In the genomic region with DNA sequence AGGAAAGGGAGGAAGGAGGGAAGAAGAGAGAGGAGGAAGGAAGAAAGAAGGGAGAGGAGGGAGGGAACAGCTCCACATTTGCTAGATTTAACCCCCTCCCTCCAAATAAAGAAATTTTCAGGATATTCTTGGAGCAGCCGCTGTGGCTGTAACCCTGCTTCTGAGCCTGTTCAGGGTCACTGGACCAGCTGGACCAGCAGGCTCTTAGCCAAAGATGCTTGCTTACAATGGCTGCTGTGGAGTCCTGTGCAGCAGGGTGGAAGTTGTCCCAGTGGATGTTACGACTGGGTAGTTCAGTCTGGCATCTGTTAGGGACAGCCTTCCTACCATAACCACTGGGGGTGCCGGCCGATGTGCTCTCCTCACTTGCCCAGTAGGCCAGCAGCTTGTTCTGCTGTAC, we compare ENCODE assay signal across 26 mouse cellular contexts. TPM values are rescaled to one million over a fixed set of nuclear protein-coding genes. Genes with fewer than 3 reads are reported as not detected.
DNase-seq lines count a peak whose midpoint lies in the region; ATAC-seq lines count a peak whose summit lies in the region.
"Had no signal": no experiment of that assay in that cellular context is flagged by ENCODE, and none has a peak within 500 bp of the region (broad histone marks: within the 10 kb centered on the region; RNA-seq: fewer than 3 reads in every experiment).

No protein-coding gene starts in this region.

- no peak for DNase-seq in hindbrain, embryonic 10.5 days (ENCODE audit: low spot score)
- DNase-seq in kidney, postnatal 10 days = peak; percentile 76
- DNase-seq in lung, postnatal 10 days = peak; percentile 21
- DNase-seq in lung, postnatal 25 days (ENCODE audit: low spot score) = no peak
- no peak for DNase-seq in left cerebral cortex, adult 11 months (ENCODE audit: low spot score)
- DNase-seq: adrenal gland, adult 8-10 months; adrenal gland, postnatal 25 days; cerebellum, adult 18-20 months; cerebellum, adult 9-10 months; cerebellum, postnatal 36 days; embryo, embryonic 11 days; gastrocnemius, postnatal 25 days; heart, adult 18-20 months had no signal

- no peaks in the 10 kb centered on the region for H3K36me3 ChIP-seq in hindbrain, embryonic 10.5 days
- no peaks in the 10 kb centered on the region; the same call in 1 of the 2 replicates for H3K36me3 ChIP-seq in hindbrain, embryonic 13.5 days
- no peaks in the 10 kb centered on the region for H3K36me3 ChIP-seq in kidney, embryonic 16.5 days (ENCODE audit: insufficient read depth, low read length)
- H3K36me3 ChIP-seq: embryonic facial prominence, embryonic 10.5 days; embryonic facial prominence, embryonic 13.5 days; forebrain, embryonic 12.5 days; forebrain, embryonic 15.5 days; heart, embryonic 12.5 days; heart, embryonic 15.5 days; hindbrain, embryonic 15.5 days; intestine, embryonic 15.5 days had no signal

- H3K9me3 ChIP-seq in hindbrain, embryonic 10.5 days = no peaks in the 10 kb centered on the region
- H3K9me3 ChIP-seq in hindbrain, embryonic 13.5 days = no peaks in the 10 kb centered on the region
- H3K9me3 ChIP-seq in kidney, embryonic 16.5 days (ENCODE audit: low read length) = no peaks in the 10 kb centered on the region
- H3K9me3 ChIP-seq: embryonic facial prominence, embryonic 10.5 days; embryonic facial prominence, embryonic 13.5 days; forebrain, embryonic 12.5 days; forebrain, embryonic 15.5 days; heart, embryonic 12.5 days; heart, embryonic 15.5 days; hindbrain, embryonic 15.5 days; intestine, embryonic 15.5 days had no signal

- no peak overlapping the region for H3K9ac ChIP-seq in hindbrain, embryonic 13.5 days
- no peak overlapping the region for H3K9ac ChIP-seq in kidney, embryonic 16.5 days (replicated peaks; ENCODE audit: low read length)
- H3K9ac ChIP-seq: embryonic facial prominence, embryonic 13.5 days; forebrain, embryonic 12.5 days; forebrain, embryonic 15.5 days; heart, embryonic 12.5 days; heart, embryonic 15.5 days; hindbrain, embryonic 15.5 days; intestine, embryonic 15.5 days had no signal

- no peak overlapping the region for H3K4me3 ChIP-seq in hindbrain, embryonic 10.5 days
- H3K4me3 ChIP-seq in hindbrain, embryonic 13.5 days = no peak overlapping the region
- H3K4me3 ChIP-seq in kidney, embryonic 16.5 days (ENCODE audit: low read length) = no peak overlapping the region
- H3K4me3 ChIP-seq: embryonic facial prominence, embryonic 10.5 days; embryonic facial prominence, embryonic 13.5 days; erythroblast, embryonic 14.5 days; forebrain, embryonic 12.5 days; forebrain, embryonic 15.5 days; heart, embryonic 12.5 days; heart, embryonic 15.5 days; hindbrain, embryonic 15.5 days; intestine, embryonic 15.5 days had no signal

- H3K4me1 ChIP-seq in hindbrain, embryonic 10.5 days (replicated peaks) = 0 out of 2 replicates have a peak, but pooled peaks cover 7% of the 10 kb centered on the region
- H3K4me1 ChIP-seq in hindbrain, embryonic 13.5 days (replicated peaks) = peaks cover 22% of the 10 kb centered on the region
- peaks cover 6% of the 10 kb centered on the region for H3K4me1 ChIP-seq in kidney, embryonic 16.5 days (ENCODE audit: insufficient read depth, low read length)
- H3K4me1 ChIP-seq: embryonic facial prominence, embryonic 10.5 days; embryonic facial prominence, embryonic 13.5 days; forebrain, embryonic 12.5 days; forebrain, embryonic 15.5 days had no signal

- H3K27ac ChIP-seq in hindbrain, embryonic 10.5 days = 0 out of 2 replicates have a peak overlapping the region, but pooled peaks have one; percentile 8
- no peak overlapping the region for H3K27ac ChIP-seq in hindbrain, embryonic 13.5 days
- H3K27ac ChIP-seq in kidney, embryonic 16.5 days (ENCODE audit: low read length) = no peak overlapping the region
- H3K27ac ChIP-seq: embryonic facial prominence, embryonic 10.5 days; embryonic facial prominence, embryonic 13.5 days; forebrain, embryonic 12.5 days; forebrain, embryonic 15.5 days; heart, embryonic 15.5 days; hindbrain, embryonic 15.5 days; intestine, embryonic 15.5 days had no signal

- 84% methylated on average over 4 of the region's 4 CpGs for WGBS in hindbrain, embryonic 10.5 days
- WGBS in hindbrain, embryonic 13.5 days = 77% methylated on average over 4 of the region's 4 CpGs
- WGBS in kidney, embryonic 16.5 days = 81% methylated on average over 4 of the region's 4 CpGs

- no peak for ATAC-seq in hindbrain, embryonic 13.5 days (ENCODE audit: low FRiP score)
- no peak for ATAC-seq in kidney, embryonic 16.5 days (ENCODE audit: low FRiP score, low TSS enrichment)
- ATAC-seq: activated CD4-positive, CD25-positive, alpha-beta regulatory T cell, adult 4 months; CD4-positive, CD25-positive, alpha-beta regulatory T cell, adult 4 months; forebrain, embryonic 15.5 days; intestine, embryonic 15.5 days had no signal

- H3K4me2 ChIP-seq in hindbrain, embryonic 13.5 days = no peak overlapping the region
- no peak overlapping the region for H3K4me2 ChIP-seq in kidney, embryonic 16.5 days (replicated peaks; ENCODE audit: low read depth, low read length)
- H3K4me2 ChIP-seq: embryonic facial prominence, embryonic 13.5 days; forebrain, embryonic 12.5 days; forebrain, embryonic 15.5 days; heart, embryonic 12.5 days; heart, embryonic 15.5 days; hindbrain, embryonic 15.5 days; intestine, embryonic 15.5 days had no signal

- no peaks in the 10 kb centered on the region for H3K27me3 ChIP-seq in hindbrain, embryonic 10.5 days (ENCODE audit: insufficient read depth, poor library complexity, severe bottlenecking)
- H3K27me3 ChIP-seq in hindbrain, embryonic 13.5 days = no peaks in the 10 kb centered on the region
- H3K27me3 ChIP-seq in kidney, embryonic 16.5 days (ENCODE audit: insufficient read depth, low read length) = no peaks in the 10 kb centered on the region
- H3K27me3 ChIP-seq: embryonic facial prominence, embryonic 13.5 days; forebrain, embryonic 12.5 days; forebrain, embryonic 15.5 days; hindbrain, embryonic 15.5 days; intestine, embryonic 15.5 days had no signal

RNA-seq across cellular contexts. Expression of gene Slc41a3, which starts 35.8 kb away (rescaled TPM):
- 2.8 and 3.6 TPM in 2 replicates for polyA plus RNA-seq in hindbrain, embryonic 10.5 days (2016; fragmentation: Nextera tagmentation; extraction: Ambion mirVana)
- polyA plus RNA-seq in hindbrain, embryonic 13.5 days (2015; fragmentation: Nextera tagmentation; extraction: Ambion mirVana) = 5.1 and 5.5 TPM in 2 replicates
- 6.7 and 7.2 TPM in 2 replicates for polyA plus RNA-seq in kidney, embryonic 16.5 days (2015; fragmentation: Nextera tagmentation; extraction: Ambion mirVana)

Comparison
In these comparisons a context has a peak if more than half of its experiments do, and no peak if none do; other contexts are left out.
1. DNase-seq: peak in kidney, postnatal 10 days (single experiment) and lung, postnatal 10 days (single experiment); none in hindbrain, embryonic 10.5 days (single experiment), lung, postnatal 25 days (single experiment) and left cerebral cortex, adult 11 months (single experiment).